Mouse (Mus musculus): Measurements from ENCODE around the gene Cypt2. TPM values are rescaled to one million over a fixed set of nuclear protein-coding genes. Genes with fewer than 3 reads are reported as not detected.
"Not testable (repeated sequence)": the region's sequence is repeated elsewhere in the genome, so short reads cannot be mapped to it uniquely, and the experiment has no call there.

Cypt2 gene
- polyA plus RNA-seq (2014; fragmentation: Nextera tagmentation; extraction: Ambion mirVana): not detected in 2 replicates

- not testable (repeated sequence) for H3K4me3 ChIP-seq (replicated peaks; ENCODE audit: low read depth, low read length); H3K4me2 ChIP-seq (ENCODE audit: low read length); H3K4me1 ChIP-seq (ENCODE audit: control insufficient read depth, insufficient read depth, low read length); H3K27ac ChIP-seq (replicated peaks; ENCODE audit: low read depth, low read length); H3K9ac ChIP-seq (replicated peaks; ENCODE audit: low read length); H3K36me3 ChIP-seq (ENCODE audit: control insufficient read depth, insufficient read depth, low read length); H3K27me3 ChIP-seq (ENCODE audit: control insufficient read depth, insufficient read depth, low read length); DNase-seq; H3K9me3 ChIP-seq (ENCODE audit: control insufficient read depth, low read length); ATAC-seq (ENCODE audit: low FRiP score, low TSS enrichment)
- WGBS: 93% methylated on average over 4 of the region's 4 CpGs
Measured at GRCm38 (mm10) chrX:105499472-105499871, at the start of gene Cypt2. Gene Cypt2, plus strand, starts transcription at chrX:105499772.

DNA sequence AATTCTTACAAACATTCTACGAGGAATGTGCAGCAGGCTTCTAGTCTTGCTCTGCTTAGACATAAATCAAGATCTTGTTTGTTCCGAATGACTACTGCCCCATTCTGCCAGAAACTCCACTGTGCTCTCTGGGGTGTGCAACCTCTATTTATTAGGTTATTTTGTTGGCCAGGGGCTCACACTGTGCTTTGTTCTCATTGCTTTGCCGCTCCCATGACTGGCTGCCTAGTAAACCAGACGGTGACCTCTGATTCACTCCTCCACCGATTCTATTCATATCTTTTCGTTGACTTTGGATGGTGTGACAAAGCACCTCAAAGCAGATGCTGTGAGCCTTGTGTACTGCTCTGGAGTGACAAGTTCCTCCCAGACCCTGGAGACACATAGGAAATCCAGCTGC, 46.7 kb downstream of the Cypt2 start:
- 57% methylated on average over 6 of the region's 6 CpGs for WGBS
- Histone ChIP-seq H3K36me3 (ENCODE audit: control insufficient read depth, insufficient read depth, low read length) (no peaks in the 10 kb centered on the region), H3K9ac (replicated peaks; ENCODE audit: low read length) (no peak overlapping the region)

More for the DNA sequence above, 46.7 kb downstream of the Cypt2 start:
- no peak overlapping the region for H3K27ac ChIP-seq (replicated peaks; ENCODE audit: low read depth, low read length)
- H3K27me3 ChIP-seq (ENCODE audit: control insufficient read depth, insufficient read depth, low read length): no peaks in the 10 kb centered on the region
- no peaks in the 10 kb centered on the region for H3K9me3 ChIP-seq (ENCODE audit: control insufficient read depth, low read length)
- no peak overlapping the region for H3K4me3 ChIP-seq (replicated peaks; ENCODE audit: low read depth, low read length)
- no peak for ATAC-seq (ENCODE audit: low FRiP score, low TSS enrichment)
- H3K4me1 ChIP-seq (ENCODE audit: control insufficient read depth, insufficient read depth, low read length): no peaks in the 10 kb centered on the region
- H3K4me2 ChIP-seq (ENCODE audit: low read length): no peak overlapping the region
- no peak for DNase-seq
